Mouse (Mus musculus) intestine, postnatal 0 days (tissue): ENCODE results near the gene Sumo3. TPM values are rescaled to one million over a fixed set of nuclear protein-coding genes. Genes with fewer than 3 reads are reported as not detected.

Source experiments
- ATAC-seq: fragments of 200-750 bp; cut with Nextera tagmentation; 2 replicates; pipeline ENCODE4 v1.8.0; 2017; ENCODE audit warnings: mild to moderate bottlenecking, moderate TSS enrichment, moderate library complexity
- H3K27ac ChIP-seq: fragments of 300-500 bp; sonication (generic); 2 replicates; pipeline ENCODE4 v1.5.1; 2014; ENCODE audit warnings: mild to moderate bottlenecking, low read depth, low read length, moderate library complexity
- H3K27me3 ChIP-seq: fragments of 300-500 bp; sonication (generic); replicated peaks from 2 replicates; pipeline ENCODE4 v1.6.1; 2014; ENCODE audit warnings: low read length, mixed read lengths; ENCODE audit not compliant: control insufficient read depth, insufficient read depth
- H3K36me3 ChIP-seq: fragments of 300-500 bp; sonication (generic); 2 replicates; pipeline ENCODE4 v1.6.1; 2014; ENCODE audit warnings: mild to moderate bottlenecking, moderate library complexity; ENCODE audit not compliant: control insufficient read depth, insufficient read depth
- H3K4me1 ChIP-seq: fragments of 300-500 bp; sonication (generic); replicated peaks from 2 replicates; pipeline ENCODE4 v1.6.1; 2014; ENCODE audit warnings: antibody characterized with exemption, low read length, mixed read lengths; ENCODE audit not compliant: control insufficient read depth, insufficient read depth
- H3K4me2 ChIP-seq: fragments of 300-500 bp; sonication (generic); replicated peaks from 2 replicates; pipeline ENCODE4 v1.6.1; 2014; ENCODE audit warnings: low read depth, mild to moderate bottlenecking, moderate library complexity
- H3K4me3 ChIP-seq: fragments of 300-500 bp; sonication (generic); 2 replicates; pipeline ENCODE4 v1.5.1; 2014; ENCODE audit warnings: low read depth, low read length
- H3K9ac ChIP-seq: fragments of 300-500 bp; sonication (generic); 2 replicates; pipeline ENCODE4 v1.6.1; 2014; ENCODE audit warnings: mild to moderate bottlenecking, low read depth, low read length
- H3K9me3 ChIP-seq: fragments of 300-500 bp; sonication (generic); 2 replicates; pipeline ENCODE4 v1.6.1; 2016; ENCODE audit warnings: mixed run types; ENCODE audit not compliant: control insufficient read depth
- CTCF ChIP-seq: sonication (generic); IDR thresholded peaks from 2 replicates; pipeline ENCODE4 v1.5.1; 2016; ENCODE audit warnings: low read depth, mild to moderate bottlenecking, control low read depth, antibody characterized with exemption, moderate library complexity
- WGBS: fragments of 180-500 bp; shearing (Covaris S2); extraction: QIAGEN DNeasy Blood & Tissue Kit; methylation state at CpG from one replicate; pipeline ENCODE4 v1.1.7; 2014; 5-methylcytosine and 5-hydroxymethylcytosine counted together
- polyA plus RNA-seq: library from polyadenylated mRNA; unstranded; fragments of >200 nt; fragmentation: Nextera tagmentation; extraction: Ambion mirVana; gene quantifications from 2 replicates; pipeline ENCODE4 v1.2.1, GENCODE M21; 2015

Gene Sumo3
- 256 and 269 TPM in 2 replicates for polyA plus RNA-seq

DNA sequence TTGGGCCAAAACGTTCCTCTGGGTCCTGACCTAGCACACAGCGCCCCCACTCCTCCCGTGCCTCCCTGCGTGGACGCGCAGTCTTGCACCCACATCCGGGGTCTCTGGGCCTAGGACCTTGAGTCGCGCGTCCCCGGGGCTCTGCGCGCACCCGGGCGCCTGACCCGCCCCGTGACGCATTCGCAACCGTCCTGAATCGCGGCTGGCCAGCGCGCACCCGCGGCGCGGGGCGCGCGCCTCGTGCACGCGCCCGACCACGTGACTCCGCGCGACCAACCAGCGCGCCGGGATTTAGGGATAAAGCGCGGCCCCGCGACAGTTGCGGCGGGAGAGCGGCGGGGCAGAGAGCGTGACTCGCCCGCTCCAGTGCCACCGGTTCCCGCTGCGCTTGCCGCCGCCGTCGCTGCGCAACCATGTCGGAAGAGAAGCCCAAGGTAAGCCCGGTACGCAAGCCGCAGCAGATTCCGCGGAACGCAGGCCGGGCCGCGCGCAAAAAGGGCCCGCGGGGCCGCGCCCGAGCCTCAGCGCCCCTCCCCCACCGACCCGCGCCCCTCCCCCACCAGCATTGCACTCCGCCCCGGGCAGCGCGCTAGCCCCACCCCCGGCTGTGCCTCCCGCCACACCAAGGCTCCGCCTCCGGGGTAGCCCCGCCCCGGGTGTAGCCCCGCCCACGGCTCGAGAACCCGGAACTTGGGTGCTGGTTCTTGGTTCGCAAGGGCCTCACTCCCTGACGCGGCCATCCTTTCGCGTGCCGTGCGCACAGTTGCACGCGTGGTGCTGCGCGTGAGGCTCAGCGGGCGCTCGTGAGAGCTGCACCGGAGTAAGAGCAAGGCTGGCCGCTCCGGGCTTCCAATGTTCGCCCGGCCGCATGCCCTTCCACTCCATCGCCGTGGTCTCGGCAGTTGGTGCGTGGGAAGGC lies at the start of gene Sumo3, which contains the start of gene Gm49325:
Gene Sumo3 (plus strand): TSS at position 190 of the 919 bp plus-strand sequence.
Gene Gm49325 (plus strand): TSS at position 290 of the 919 bp plus-strand sequence.
- WGBS: under 1% methylated on average over 116 of the region's 119 CpGs
- H3K9ac ChIP-seq: peak within 1 kb of the TSS; percentile 82

DNA sequence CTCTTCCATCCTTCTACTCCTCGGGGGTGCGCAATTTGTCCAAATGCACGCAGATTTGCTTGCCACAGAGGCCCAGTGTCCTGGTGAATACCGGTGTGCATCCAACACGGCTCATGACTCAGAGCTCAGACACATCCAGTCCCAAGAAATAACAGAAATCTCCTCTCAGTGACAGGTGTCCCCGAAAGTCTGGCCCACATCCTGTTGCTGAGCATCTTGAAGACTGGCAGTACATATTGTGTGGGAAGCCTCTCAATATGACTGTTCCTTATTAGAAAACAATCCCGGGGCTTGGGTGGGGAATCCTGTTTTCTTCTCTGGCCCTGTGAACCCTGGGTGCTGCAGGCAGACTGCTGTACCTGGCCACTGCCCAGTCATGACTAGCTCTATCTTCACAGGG lies 49.3 kb upstream of the Sumo3 start:
- no peak overlapping the region for H3K27ac ChIP-seq
- no peaks in the 10 kb centered on the region for H3K9me3 ChIP-seq
- no peak for TF ChIP-seq CTCF
- no peaks in the 10 kb centered on the region for H3K27me3 ChIP-seq
- no peak for ATAC-seq
- H3K9ac ChIP-seq: no peak overlapping the region
- H3K4me3 ChIP-seq: no peak overlapping the region
- 86% methylated on average over 7 of the region's 7 CpGs for WGBS
- H3K36me3 ChIP-seq: no peaks in the 10 kb centered on the region
- no peaks in the 10 kb centered on the region for H3K4me1 ChIP-seq
- H3K4me2 ChIP-seq: no peak overlapping the region

More for the DNA sequence above, at the start of gene Sumo3, which contains the start of gene Gm49325:
- Histone ChIP-seq H3K4me1 (no peaks in the 10 kb centered on the region), H3K27me3 (no peaks in the 10 kb centered on the region), H3K4me3 (peak within 1 kb of the TSS; percentile 69), H3K36me3 (peaks cover 16% of the 10 kb centered on the region), H3K27ac (peak within 1 kb of the TSS; percentile 98), H3K4me2 (peak within 1 kb of the TSS; percentile 70), H3K9me3 (no peaks in the 10 kb centered on the region)
- TF ChIP-seq CTCF: peak; percentile 35; the same call in 1 of the 2 replicates
- ATAC-seq: peak; percentile 84

- no peak overlapping the region for H3K4me3 ChIP-seq
- H3K4me2 ChIP-seq: no peak overlapping the region
- TF ChIP-seq CTCF: peak; percentile 61
- 88% methylated on average over 4 of the region's 4 CpGs for WGBS
- no peak overlapping the region for H3K27ac ChIP-seq
- no peaks in the 10 kb centered on the region for H3K27me3 ChIP-seq
- H3K36me3 ChIP-seq: no peaks in the 10 kb centered on the region
- ATAC-seq: no peak
- H3K9me3 ChIP-seq: no peaks in the 10 kb centered on the region
- no peaks in the 10 kb centered on the region for H3K4me1 ChIP-seq
- H3K9ac ChIP-seq: no peak overlapping the region
These were observed 48.3 kb upstream of the Sumo3 start for GRCm38 (mm10) chr10:77557641-77558040.

DNA sequence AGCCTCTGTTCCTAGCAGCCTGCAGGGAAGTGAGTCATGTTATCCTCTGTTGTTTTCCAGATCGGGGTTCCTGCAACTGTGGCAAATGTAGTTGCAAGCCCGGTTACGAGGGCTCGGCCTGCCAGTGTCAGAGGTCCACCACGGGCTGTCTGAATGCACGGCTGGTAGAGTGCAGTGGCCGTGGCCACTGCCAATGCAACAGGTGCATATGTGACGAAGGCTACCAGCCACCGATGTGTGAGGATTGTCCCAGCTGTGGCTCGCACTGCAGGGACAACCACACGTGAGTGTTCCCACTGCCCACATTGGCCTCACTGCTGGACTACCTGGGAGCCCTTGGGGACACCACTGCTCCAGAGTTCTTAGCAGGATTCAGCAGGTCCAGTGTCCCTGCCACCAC lies 45.8 kb upstream of the Sumo3 start:
- H3K27ac ChIP-seq: no peak overlapping the region
- 83% methylated on average over 11 of the region's 11 CpGs for WGBS
- no peaks in the 10 kb centered on the region for H3K4me1 ChIP-seq

GRCm38 (mm10) chr10:77560830-77561229 lies 45.1 kb upstream of the Sumo3 start:
- Histone ChIP-seq H3K4me1 (no peaks in the 10 kb centered on the region), H3K9me3 (no peaks in the 10 kb centered on the region), H3K27ac (no peak overlapping the region), H3K4me3 (no peak overlapping the region), H3K9ac (no peak overlapping the region), H3K36me3 (no peaks in the 10 kb centered on the region), H3K27me3 (no peaks in the 10 kb centered on the region), H3K4me2 (no peak overlapping the region)
- 86% methylated on average over 9 of the region's 9 CpGs for WGBS
- TF ChIP-seq CTCF: no peak
- ATAC-seq: no peak

More for the DNA sequence above, 45.8 kb upstream of the Sumo3 start:
- Histone ChIP-seq H3K9ac (no peak overlapping the region), H3K9me3 (no peaks in the 10 kb centered on the region), H3K27me3 (no peaks in the 10 kb centered on the region), H3K4me2 (no peak overlapping the region), H3K4me3 (no peak overlapping the region), H3K36me3 (no peaks in the 10 kb centered on the region)
- TF ChIP-seq CTCF: no peak
- ATAC-seq: no peak

DNA sequence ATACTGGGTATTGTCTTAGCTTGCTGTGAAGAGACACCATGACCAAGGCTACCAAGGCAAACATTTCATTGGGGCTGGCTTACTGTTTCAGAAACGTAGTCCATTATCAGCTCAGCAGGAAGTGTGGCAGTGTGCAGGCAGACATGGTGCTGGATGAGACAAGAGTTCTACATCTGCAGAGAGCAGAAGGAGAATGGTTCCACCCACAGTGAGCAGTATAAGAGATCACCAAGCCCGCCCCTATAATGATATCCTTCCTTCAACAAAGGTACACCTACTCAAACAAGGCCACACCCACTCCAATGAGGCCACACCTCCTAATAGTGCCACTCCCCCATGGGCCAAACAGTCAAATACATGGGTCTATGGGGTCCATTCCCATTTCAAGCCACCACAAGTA lies 44.4 kb upstream of the Sumo3 start:
- Histone ChIP-seq H3K4me2 (no peak overlapping the region), H3K36me3 (no peaks in the 10 kb centered on the region), H3K27ac (no peak overlapping the region), H3K27me3 (no peaks in the 10 kb centered on the region), H3K9me3 (no peaks in the 10 kb centered on the region), H3K9ac (no peak overlapping the region), H3K4me1 (no peaks in the 10 kb centered on the region), H3K4me3 (no peak overlapping the region)
- 69% methylated on average over 2 of the region's 2 CpGs for WGBS
- no peak for TF ChIP-seq CTCF
- no peak for ATAC-seq
